ENCODE assay signal across 28 mouse cellular contexts in genomic region chr5:31288225-31288624, GRCm38 (mm10). TPM values are rescaled to one million over a fixed set of nuclear protein-coding genes. Genes with fewer than 3 reads are reported as not detected.
DNase-seq lines count a peak whose midpoint lies in the region.
"Had no signal": no experiment of that assay in that cellular context is flagged by ENCODE, and none has a peak within 500 bp of the region (broad histone marks: within the 10 kb centered on the region; RNA-seq: fewer than 3 reads in every experiment).

No protein-coding gene starts in this region.

- peak overlapping the region; percentile 62 for H3K4me3 ChIP-seq in megakaryocyte, embryonic 14.5 days (replicated peaks)
- H3K4me3 ChIP-seq: forebrain, embryonic 12.5 days; heart, embryonic 10.5 days; hindbrain, embryonic 13.5 days; layer of hippocampus, adult 2 months; limb, embryonic 15.5 days; liver, embryonic 15.5 days had no signal

- DNase-seq in heart, adult 11 months = peak; percentile 86
- no peak for DNase-seq in heart, postnatal 10 days
- peak; percentile 15 to 41 for DNase-seq in spleen, postnatal 36 days (ENCODE audit: low spot score in 2 of 2)
- DNase-seq in spleen, postnatal 10 days (ENCODE audit: low spot score in 2 of 2) = no peak
- peak; percentile 83 for DNase-seq in splenic B cell, adult 2 months (ENCODE audit: low read depth, low spot score)
- no peak for DNase-seq in frontal cortex, postnatal 10 days (ENCODE audit: low spot score in 2 of 2)
- no peak for DNase-seq in cerebellum, adult 9-10 months
- DNase-seq: adrenal gland, postnatal 14 days; cerebellum, adult 18-20 months; cerebellum, postnatal 36 days; kidney, adult 2 months; kidney, postnatal 10 days; lung, postnatal 10 days; spleen, adult 18-20 months; thymus, postnatal 14 days had no signal

- H3K27me3 ChIP-seq in megakaryocyte, embryonic 14.5 days (replicated peaks) = peaks cover 5% of the 10 kb centered on the region
- no peaks in the 10 kb centered on the region for H3K27me3 ChIP-seq in splenic B cell, adult 2 months (ENCODE audit: control insufficient read depth, insufficient read depth, low read length, poor library complexity, severe bottlenecking)
- H3K27me3 ChIP-seq: forebrain, embryonic 12.5 days; hindbrain, embryonic 13.5 days; limb, embryonic 15.5 days; liver, embryonic 15.5 days; Patski had no signal

- H3K4me1 ChIP-seq in megakaryocyte, embryonic 14.5 days = peaks cover 35% of the 10 kb centered on the region

- no peaks in the 10 kb centered on the region for H3K9me3 ChIP-seq in megakaryocyte, embryonic 14.5 days
- H3K9me3 ChIP-seq: forebrain, embryonic 12.5 days; heart, embryonic 10.5 days; hindbrain, embryonic 13.5 days; limb, embryonic 15.5 days; liver, embryonic 15.5 days had no signal

- H3K36me3 ChIP-seq in megakaryocyte, embryonic 14.5 days (replicated peaks; ENCODE audit: low read length) = peaks cover 36% of the 10 kb centered on the region
- H3K36me3 ChIP-seq in splenic B cell, adult 2 months (ENCODE audit: control insufficient read depth, insufficient read depth, low read length, poor library complexity, severe bottlenecking) = peaks cover 2% of the 10 kb centered on the region; the same call in 1 of the 2 replicates

- intact Hi-C loops in heart, postnatal 10 days (cut with DNase I) = no loop called here

RNA-seq across cellular contexts. Expression of gene Ift172, which starts 2.7 kb away (rescaled TPM):
- 10 to 100 TPM; 34.1 to 40.4 TPM for total RNA-seq in heart, postnatal 10 days (2021)
- polyA plus RNA-seq in megakaryocyte, embryonic 14.5 days (2012; ENCODE audit: insufficient read depth, low replicate concordance) = 8.8 and 19.3 TPM in 2 replicates

RNA-seq across cellular contexts. Expression of gene Fndc4, which starts 7.7 kb away (rescaled TPM):
- 10 to 100 TPM in 1 of 2 experiments, 1 to 10 TPM in 1; 3.6 to 10.3 TPM for total RNA-seq in heart, postnatal 10 days (2021)
- polyA plus RNA-seq in megakaryocyte, embryonic 14.5 days (2012; ENCODE audit: insufficient read depth, low replicate concordance) = not detected in 2 replicates
- polyA plus RNA-seq: inflammation-experienced regulatory T-cells, adult 6 months had no signal

RNA-seq across cellular contexts. Expression of gene Gckr, which starts 9.0 kb away (rescaled TPM):
- not detected for total RNA-seq in heart, postnatal 10 days (2021)
- polyA plus RNA-seq in megakaryocyte, embryonic 14.5 days (2012; ENCODE audit: insufficient read depth, low replicate concordance) = not detected in 2 replicates
- total RNA-seq: gastrocnemius, postnatal 14 days; layer of hippocampus, adult 2 months; left cerebral cortex, postnatal 25 days had no signal
- polyA plus RNA-seq: C2C12; forebrain, embryonic 12.5 days; limb, embryonic 15.5 days had no signal

RNA-seq across cellular contexts. Expression of gene Krtcap3, which starts 36.7 kb away (rescaled TPM):
- 1 to 10 TPM; 2.1 to 2.5 TPM for total RNA-seq in heart, postnatal 10 days (2021)
- 0.48 TPM in 1 of 2 replicates, not detected in the other for polyA plus RNA-seq in megakaryocyte, embryonic 14.5 days (2012; ENCODE audit: insufficient read depth, low replicate concordance)

RNA-seq across cellular contexts. Expression of gene Gm9970, which starts 47.2 kb away (rescaled TPM):
- 1 to 10 TPM in 1 of 2 experiments, not detected in 1; 1.0 TPM for total RNA-seq in heart, postnatal 10 days (2021)
- not detected in 2 replicates for polyA plus RNA-seq in megakaryocyte, embryonic 14.5 days (2012; ENCODE audit: insufficient read depth, low replicate concordance)
- total RNA-seq: adrenal gland, postnatal 14 days; ES-E14; gastrocnemius, postnatal 14 days; left cerebral cortex, postnatal 25 days had no signal
- polyA plus RNA-seq: heart, embryonic 10.5 days; hindbrain, embryonic 13.5 days; inflammation-experienced regulatory T-cells, adult 6 months; liver, embryonic 15.5 days had no signal

Comparison
In these comparisons a context has a peak if more than half of its experiments do, and no peak if none do; other contexts are left out.
1. DNase-seq: peak in heart, adult 11 months (single experiment), spleen, postnatal 36 days (2 of 2) and splenic B cell, adult 2 months (single experiment); none in heart, postnatal 10 days (0 of 2), spleen, postnatal 10 days (0 of 2), frontal cortex, postnatal 10 days (0 of 2) and cerebellum, adult 9-10 months (single experiment).